Mouse (Mus musculus): Measurements from ENCODE around the gene Ap1b1.

GRCm38 (mm10) chr11:4949256-4950044, 37.2 kb upstream of the Ap1b1 start:
- TF ChIP-seq POLR2A (IDR thresholded peaks at IDR 0.05; ENCODE audit: control insufficient read depth, low read depth, low read length) (no peak), CTCF (IDR thresholded peaks at IDR 0.05; ENCODE audit: control insufficient read depth, insufficient read depth, insufficient replicate concordance, low read depth, low read length) (no peak)

Measured in testis, adult 2 months (tissue).